Mouse (Mus musculus): ENCODE data around the gene Amhr2. TPM values are rescaled to one million over a fixed set of nuclear protein-coding genes. Genes with fewer than 3 reads are reported as not detected.

The Amhr2 gene
- polyA plus RNA-seq, 1 experiment from 2014 or later = 0.60 TPM

DNA sequence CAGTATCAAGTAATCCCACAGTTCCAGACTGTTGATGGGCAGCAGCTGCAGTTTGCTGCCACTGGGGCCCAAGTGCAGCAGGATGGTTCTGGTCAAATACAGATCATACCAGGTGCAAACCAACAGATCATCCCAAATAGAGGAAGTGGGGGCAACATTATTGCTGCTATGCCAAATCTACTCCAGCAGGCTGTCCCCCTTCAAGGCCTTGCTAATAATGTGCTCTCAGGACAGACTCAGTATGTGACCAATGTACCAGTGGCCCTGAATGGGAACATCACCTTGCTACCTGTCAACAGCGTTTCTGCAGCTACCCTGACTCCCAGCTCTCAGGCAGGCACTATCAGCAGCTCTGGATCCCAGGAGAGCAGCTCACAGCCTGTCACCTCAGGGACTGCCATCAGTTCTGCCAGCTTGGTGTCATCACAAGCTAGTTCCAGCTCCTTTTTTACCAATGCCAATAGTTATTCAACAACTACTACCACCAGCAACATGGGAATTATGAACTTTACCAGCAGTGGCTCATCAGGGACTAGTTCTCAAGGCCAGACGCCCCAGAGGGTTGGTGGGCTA is 36.5 kb upstream of the Amhr2 start:
- no peak for DNase-seq
- H3K4me1 ChIP-seq (ENCODE audit: insufficient read depth) = peaks cover 29% of the 10 kb centered on the region
- no peak overlapping the region for H3K4me3 ChIP-seq (ENCODE audit: low read depth, low read length)
- no peaks in the 10 kb centered on the region for H3K9me3 ChIP-seq (ENCODE audit: low read length)
- no peak for TF ChIP-seq EP300 (IDR thresholded peaks at IDR 0.05; ENCODE audit: low read depth)
- TF ChIP-seq CTCF (IDR thresholded peaks at IDR 0.05; ENCODE audit: low read depth) = no peak
- WGBS (ENCODE audit: insufficient replicate concordance) = 69% methylated on average over 2 of the region's 2 CpGs
- H3K9ac ChIP-seq (replicated peaks) = no peak overlapping the region
- ATAC-seq = no peak
- no peaks in the 10 kb centered on the region for H3K27me3 ChIP-seq (ENCODE audit: insufficient read depth, low read length)
- peaks cover 47% of the 10 kb centered on the region for H3K36me3 ChIP-seq (replicated peaks; ENCODE audit: insufficient read depth, low read length)
- peak overlapping the region; percentile 5; the same call in 1 of the 2 replicates for H3K4me2 ChIP-seq (ENCODE audit: low read depth, low read length)
- H3K27ac ChIP-seq (ENCODE audit: low read depth) = no peak overlapping the region

DNA sequence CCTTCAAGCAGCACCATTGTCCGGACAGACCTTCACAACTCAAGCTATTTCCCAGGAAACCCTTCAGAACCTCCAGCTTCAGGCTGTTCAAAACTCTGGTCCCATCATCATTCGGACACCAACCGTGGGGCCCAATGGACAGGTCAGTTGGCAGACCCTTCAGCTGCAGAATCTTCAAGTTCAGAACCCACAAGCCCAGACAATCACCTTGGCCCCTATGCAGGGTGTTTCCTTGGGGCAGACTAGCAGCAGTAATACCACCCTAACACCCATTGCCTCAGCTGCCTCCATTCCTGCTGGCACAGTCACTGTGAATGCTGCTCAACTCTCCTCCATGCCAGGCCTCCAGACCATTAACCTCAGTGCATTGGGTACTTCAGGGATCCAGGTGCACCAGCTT is 35.9 kb upstream of the Amhr2 start:
- Histone ChIP-seq H3K4me3 (ENCODE audit: low read depth, low read length) (no peak overlapping the region), H3K27me3 (ENCODE audit: insufficient read depth, low read length) (no peaks in the 10 kb centered on the region), H3K27ac (ENCODE audit: low read depth) (no peak overlapping the region), H3K4me1 (ENCODE audit: insufficient read depth) (peaks cover 29% of the 10 kb centered on the region), H3K9ac (replicated peaks) (no peak overlapping the region), H3K4me2 (ENCODE audit: low read depth, low read length) (peak overlapping the region; percentile 26), H3K36me3 (replicated peaks; ENCODE audit: insufficient read depth, low read length) (peaks cover 50% of the 10 kb centered on the region), H3K9me3 (ENCODE audit: low read length) (no peaks in the 10 kb centered on the region)
- WGBS (ENCODE audit: insufficient replicate concordance) = 90% methylated on average over 3 of the region's 3 CpGs
- no peak for DNase-seq
- TF ChIP-seq EP300 (IDR thresholded peaks at IDR 0.05; ENCODE audit: low read depth) = no peak
- TF ChIP-seq CTCF (IDR thresholded peaks at IDR 0.05; ENCODE audit: low read depth) = no peak
- ATAC-seq = no peak

- H3K4me3 ChIP-seq (ENCODE audit: low read depth, low read length) = no peak overlapping the region
- WGBS (ENCODE audit: insufficient replicate concordance) = 74% methylated on average over 1 of the region's 1 CpGs
- DNase-seq (no peak), ATAC-seq (no peak)
- peaks cover 53% of the 10 kb centered on the region for H3K36me3 ChIP-seq (replicated peaks; ENCODE audit: insufficient read depth, low read length)
- H3K4me2 ChIP-seq (ENCODE audit: low read depth, low read length) = peak overlapping the region; percentile 56
- H3K27me3 ChIP-seq (ENCODE audit: insufficient read depth, low read length) = no peaks in the 10 kb centered on the region
- TF ChIP-seq CTCF (IDR thresholded peaks at IDR 0.05; ENCODE audit: low read depth) = no peak
- TF ChIP-seq EP300 (IDR thresholded peaks at IDR 0.05; ENCODE audit: low read depth) = no peak
- no peaks in the 10 kb centered on the region for H3K9me3 ChIP-seq (ENCODE audit: low read length)
- H3K9ac ChIP-seq (replicated peaks) = no peak overlapping the region
- H3K27ac ChIP-seq (ENCODE audit: low read depth) = no peak overlapping the region
- peaks cover 26% of the 10 kb centered on the region for H3K4me1 ChIP-seq (ENCODE audit: insufficient read depth)
Observed at GRCm38 (mm10) chr15:102411077-102411476, 34.1 kb upstream of the Amhr2 start.

- TF ChIP-seq EP300 (IDR thresholded peaks at IDR 0.05; ENCODE audit: low read depth) (no peak), CTCF (IDR thresholded peaks at IDR 0.05; ENCODE audit: low read depth) (no peak)
- Histone ChIP-seq H3K36me3 (replicated peaks; ENCODE audit: insufficient read depth, low read length) (peaks cover 42% of the 10 kb centered on the region), H3K9ac (replicated peaks) (no peak overlapping the region), H3K4me2 (ENCODE audit: low read depth, low read length) (no peak overlapping the region), H3K4me1 (ENCODE audit: insufficient read depth) (peaks cover 18% of the 10 kb centered on the region), H3K27ac (ENCODE audit: low read depth) (no peak overlapping the region), H3K27me3 (ENCODE audit: insufficient read depth, low read length) (no peaks in the 10 kb centered on the region), H3K9me3 (ENCODE audit: low read length) (no peaks in the 10 kb centered on the region), H3K4me3 (ENCODE audit: low read depth, low read length) (no peak overlapping the region)
- ATAC-seq (no peak), DNase-seq (no peak)
Observed at GRCm38 (mm10) chr15:102413687-102414086, 31.5 kb upstream of the Amhr2 start.

DNA sequence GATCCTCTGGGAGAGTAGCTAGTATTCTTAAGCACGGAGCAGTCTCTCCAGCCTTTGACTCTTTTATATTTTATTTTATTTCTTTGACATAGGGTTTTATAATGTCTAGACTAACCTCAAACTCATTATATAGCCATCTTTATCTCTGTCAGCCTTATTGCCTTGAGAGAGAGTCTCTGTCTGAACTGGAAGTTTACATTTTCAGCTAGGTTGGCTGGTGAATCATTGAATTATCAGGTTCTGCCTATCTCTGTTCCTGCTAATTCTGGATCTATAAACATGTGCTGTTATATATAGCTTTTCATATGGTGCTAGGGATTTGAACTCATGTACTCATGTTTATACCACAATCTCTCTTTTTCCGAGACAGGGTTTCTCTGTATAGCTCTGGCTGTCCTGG is 27.6 kb upstream of the Amhr2 start:
- no peaks in the 10 kb centered on the region for H3K4me1 ChIP-seq (ENCODE audit: insufficient read depth)
- no peak overlapping the region for H3K4me2 ChIP-seq (ENCODE audit: low read depth, low read length)
- H3K36me3 ChIP-seq (replicated peaks; ENCODE audit: insufficient read depth, low read length) = peaks cover 12% of the 10 kb centered on the region; the same call in 1 of the 2 replicates
- H3K27ac ChIP-seq (ENCODE audit: low read depth) = no peak overlapping the region
- 86% methylated on average over 2 of the region's 2 CpGs for WGBS (ENCODE audit: insufficient replicate concordance)
- no peaks in the 10 kb centered on the region for H3K27me3 ChIP-seq (ENCODE audit: insufficient read depth, low read length)
- H3K9me3 ChIP-seq (ENCODE audit: low read length) = no peaks in the 10 kb centered on the region
- TF ChIP-seq EP300 (IDR thresholded peaks at IDR 0.05; ENCODE audit: low read depth) (no peak), CTCF (IDR thresholded peaks at IDR 0.05; ENCODE audit: low read depth) (no peak)
- no peak overlapping the region for H3K4me3 ChIP-seq (ENCODE audit: low read depth, low read length)
- no peak overlapping the region for H3K9ac ChIP-seq (replicated peaks)
- DNase-seq (no peak), ATAC-seq (no peak)

GRCm38 (mm10) chr15:102420986-102421385 is 24.2 kb upstream of the Amhr2 start:
- Histone ChIP-seq H3K9ac (replicated peaks) (no peak overlapping the region), H3K27ac (ENCODE audit: low read depth) (no peak overlapping the region), H3K4me2 (ENCODE audit: low read depth, low read length) (no peak overlapping the region), H3K36me3 (replicated peaks; ENCODE audit: insufficient read depth, low read length) (peaks cover 15% of the 10 kb centered on the region), H3K4me3 (ENCODE audit: low read depth, low read length) (no peak overlapping the region), H3K9me3 (ENCODE audit: low read length) (no peaks in the 10 kb centered on the region), H3K27me3 (ENCODE audit: insufficient read depth, low read length) (no peaks in the 10 kb centered on the region), H3K4me1 (ENCODE audit: insufficient read depth) (no peaks in the 10 kb centered on the region)
- TF ChIP-seq EP300 (IDR thresholded peaks at IDR 0.05; ENCODE audit: low read depth) (no peak), CTCF (IDR thresholded peaks at IDR 0.05; ENCODE audit: low read depth) (no peak)
- no peak for ATAC-seq
- no peak for DNase-seq
- 37% methylated on average over 1 of the region's 1 CpGs for WGBS (ENCODE audit: insufficient replicate concordance)

DNA sequence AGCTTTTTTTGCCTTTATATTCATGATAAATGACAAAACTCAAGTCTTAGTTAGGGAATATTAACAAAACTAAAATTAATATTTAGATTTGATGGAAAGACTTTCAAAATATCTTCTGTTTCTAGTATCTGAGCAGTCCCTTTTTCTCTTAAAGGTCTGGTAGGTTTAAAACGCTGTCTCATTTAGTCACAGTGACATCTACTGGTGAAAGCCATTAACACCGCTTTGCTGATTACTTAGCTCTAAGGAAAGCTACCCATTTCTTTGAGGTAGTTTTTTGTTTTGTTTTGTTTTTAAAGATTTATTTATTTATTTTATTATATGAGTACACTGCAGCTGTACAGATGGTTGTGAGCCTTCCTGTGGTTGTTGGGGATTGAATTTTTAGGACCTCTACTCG is 23.7 kb upstream of the Amhr2 start:
- H3K4me2 ChIP-seq (ENCODE audit: low read depth, low read length) = no peak overlapping the region
- TF ChIP-seq EP300 (IDR thresholded peaks at IDR 0.05; ENCODE audit: low read depth) = no peak
- peak; percentile 79 for TF ChIP-seq CTCF (IDR thresholded peaks at IDR 0.05; ENCODE audit: low read depth)
- DNase-seq = no peak
- H3K27me3 ChIP-seq (ENCODE audit: insufficient read depth, low read length) = no peaks in the 10 kb centered on the region
- WGBS (ENCODE audit: insufficient replicate concordance) = 55% methylated on average over 3 of the region's 3 CpGs
- no peak overlapping the region for H3K4me3 ChIP-seq (ENCODE audit: low read depth, low read length)
- no peaks in the 10 kb centered on the region for H3K9me3 ChIP-seq (ENCODE audit: low read length)
- peak; percentile 54; the same call in 1 of the 2 replicates for ATAC-seq
- H3K9ac ChIP-seq (replicated peaks) = no peak overlapping the region
- H3K36me3 ChIP-seq (replicated peaks; ENCODE audit: insufficient read depth, low read length) = peaks cover 19% of the 10 kb centered on the region
- H3K27ac ChIP-seq (ENCODE audit: low read depth) = no peak overlapping the region
- H3K4me1 ChIP-seq (ENCODE audit: insufficient read depth) = no peaks in the 10 kb centered on the region
